Mouse (Mus musculus) forebrain, embryonic 10.5 days (tissue): ENCODE data around the gene Sfta2. TPM values are rescaled to one million over a fixed set of nuclear protein-coding genes. Genes with fewer than 3 reads are reported as not detected.
A peak's percentile ranks its signal among the peaks of the same experiment; 100 is the strongest.

Experiments used
- DNase-seq: peaks from one replicate; pipeline ENCODE4 v3.0.0-alpha.2; 2017; ENCODE audit warnings: low spot score; ENCODE audit errors: extremely low spot score
- H3K27ac ChIP-seq: fragments of 300-500 bp; sonication (generic); 2 replicates; pipeline ENCODE4 v1.5.1; 2016; ENCODE audit warnings: mild to moderate bottlenecking
- H3K27me3 ChIP-seq: fragments of 300-500 bp; sonication (generic); 2 replicates; pipeline ENCODE4 v1.6.1; 2016; ENCODE audit warnings: mild to moderate bottlenecking; ENCODE audit not compliant: poor library complexity, severe bottlenecking
- H3K36me3 ChIP-seq: fragments of 300-500 bp; sonication (generic); replicated peaks from 2 replicates; pipeline ENCODE4 v1.6.1; 2016; ENCODE audit warnings: mild to moderate bottlenecking, moderate library complexity
- H3K4me1 ChIP-seq: fragments of 300-500 bp; sonication (generic); 2 replicates; pipeline ENCODE4 v1.6.1; 2016
- H3K4me3 ChIP-seq: fragments of 300-500 bp; sonication (generic); 2 replicates; pipeline ENCODE4 v1.5.1; 2016; ENCODE audit warnings: mild to moderate bottlenecking, moderate library complexity
- H3K9me3 ChIP-seq: fragments of 300-500 bp; sonication (generic); 2 replicates; pipeline ENCODE4 v1.6.1; 2016; ENCODE audit warnings: mild to moderate bottlenecking, moderate library complexity
- WGBS: fragments of 180-500 bp; shearing (Covaris S2); methylation state at CpG from one replicate; pipeline ENCODE4 v1.1.7; 2016; 5-methylcytosine and 5-hydroxymethylcytosine counted together
- polyA plus RNA-seq: library from polyadenylated mRNA; unstranded; fragments of >200 nt; fragmentation: Nextera tagmentation; extraction: Ambion mirVana; gene quantifications from 2 replicates; pipeline ENCODE4 v1.2.1, GENCODE M21; 2016

Gene Sfta2
- polyA plus RNA-seq: not detected in 2 replicates

GRCm38 (mm10) chr17:35601249-35601648 is at the start of gene Sfta2:
Gene Sfta2 (plus strand): TSS chr17:35601549.
- Histone ChIP-seq H3K4me1 (0 out of 2 replicates have a peak, but pooled peaks cover 10% of the 10 kb centered on the region), H3K4me3 (no peak within 1 kb of the TSS), H3K36me3 (no peaks in the 10 kb centered on the region), H3K27ac (no peak within 1 kb of the TSS), H3K27me3 (no peaks in the 10 kb centered on the region), H3K9me3 (peaks cover 6% of the 10 kb centered on the region; the same call in 1 of the 2 replicates)
- DNase-seq: no peak
- 67% methylated on average over 2 of the region's 2 CpGs for WGBS

GRCm38 (mm10) chr17:35551881-35552414 is 49.4 kb upstream of the Sfta2 start, which contains the start of gene Cdsn:
Gene Cdsn (plus strand): TSS chr17:35552128.
- Histone ChIP-seq H3K36me3 (no peaks in the 10 kb centered on the region), H3K9me3 (no peaks in the 10 kb centered on the region), H3K4me3 (no peak within 1 kb of the TSS), H3K27ac (no peak within 1 kb of the TSS), H3K4me1 (peaks cover 11% of the 10 kb centered on the region), H3K27me3 (no peaks in the 10 kb centered on the region)
- DNase-seq: no peak
- 78% methylated on average over 10 of the region's 10 CpGs for WGBS

DNA sequence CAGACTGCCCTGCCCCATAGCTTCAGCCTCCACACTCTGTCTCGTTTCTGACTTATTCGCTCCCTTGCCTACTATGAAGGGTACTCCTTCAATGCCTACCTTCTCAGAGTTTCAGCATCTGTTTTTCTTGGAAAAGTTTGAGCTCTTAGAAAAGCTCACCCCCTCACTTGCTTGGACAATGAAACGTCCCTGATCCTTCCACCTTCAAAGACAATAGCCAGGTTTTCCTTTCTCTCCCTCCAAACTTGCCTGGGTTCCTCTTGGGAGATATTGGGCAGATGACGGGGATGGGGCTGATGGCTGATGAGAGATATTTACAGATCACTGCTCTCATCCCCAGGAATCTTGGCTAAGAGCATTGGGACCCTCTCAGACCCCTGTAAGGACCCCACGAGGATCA is 47.0 kb upstream of the Sfta2 start:
- no peak for DNase-seq
- Histone ChIP-seq H3K4me3 (no peak overlapping the region), H3K36me3 (no peaks in the 10 kb centered on the region), H3K4me1 (0 out of 2 replicates have a peak, but pooled peaks cover 4% of the 10 kb centered on the region), H3K9me3 (no peaks in the 10 kb centered on the region), H3K27ac (no peak overlapping the region), H3K27me3 (no peaks in the 10 kb centered on the region)
- 78% methylated on average over 5 of the region's 5 CpGs for WGBS

GRCm38 (mm10) chr17:35554761-35555397 is 46.5 kb upstream of the Sfta2 start:
- no peak overlapping the region for H3K4me3 ChIP-seq
- no peaks in the 10 kb centered on the region for H3K27me3 ChIP-seq
- H3K9me3 ChIP-seq: no peaks in the 10 kb centered on the region
- H3K36me3 ChIP-seq: no peaks in the 10 kb centered on the region
- H3K27ac ChIP-seq: no peak overlapping the region
- no peak for DNase-seq
- WGBS: 90% methylated on average over 18 of the region's 18 CpGs
- no peaks in the 10 kb centered on the region for H3K4me1 ChIP-seq

DNA sequence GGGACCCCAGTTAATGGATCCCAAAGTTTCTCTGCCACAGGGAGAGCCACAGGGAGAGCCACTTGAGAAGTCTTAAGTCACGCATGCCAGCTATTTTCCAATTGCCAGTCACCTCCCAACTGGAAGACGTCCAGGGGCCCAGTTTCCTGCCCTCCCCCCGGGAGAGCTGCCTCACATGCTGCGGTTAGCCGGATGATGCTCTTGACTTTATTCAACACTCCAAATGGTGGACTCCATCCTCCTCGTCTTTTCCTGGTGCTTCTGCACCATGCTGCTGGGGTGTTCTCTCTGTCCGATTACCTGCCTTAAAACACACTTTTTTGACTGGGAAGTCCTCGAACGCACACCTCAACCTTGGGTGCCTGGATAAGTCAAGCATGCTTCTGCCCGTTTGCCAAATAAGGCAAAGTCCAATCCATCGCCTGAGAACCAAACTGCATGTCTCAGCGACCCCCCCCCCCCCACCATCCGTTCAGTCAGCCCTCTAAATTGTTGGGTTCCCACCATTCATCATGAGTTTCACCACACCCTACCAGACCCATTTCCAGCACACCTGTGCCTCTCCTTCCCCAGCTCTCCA is 45.1 kb upstream of the Sfta2 start:
- Histone ChIP-seq H3K9me3 (no peaks in the 10 kb centered on the region), H3K27ac (no peak overlapping the region), H3K4me1 (peaks cover 4% of the 10 kb centered on the region; the same call in 1 of the 2 replicates), H3K4me3 (no peak overlapping the region), H3K36me3 (no peaks in the 10 kb centered on the region), H3K27me3 (no peaks in the 10 kb centered on the region)
- 92% methylated on average over 13 of the region's 13 CpGs for WGBS
- DNase-seq: no peak

DNA sequence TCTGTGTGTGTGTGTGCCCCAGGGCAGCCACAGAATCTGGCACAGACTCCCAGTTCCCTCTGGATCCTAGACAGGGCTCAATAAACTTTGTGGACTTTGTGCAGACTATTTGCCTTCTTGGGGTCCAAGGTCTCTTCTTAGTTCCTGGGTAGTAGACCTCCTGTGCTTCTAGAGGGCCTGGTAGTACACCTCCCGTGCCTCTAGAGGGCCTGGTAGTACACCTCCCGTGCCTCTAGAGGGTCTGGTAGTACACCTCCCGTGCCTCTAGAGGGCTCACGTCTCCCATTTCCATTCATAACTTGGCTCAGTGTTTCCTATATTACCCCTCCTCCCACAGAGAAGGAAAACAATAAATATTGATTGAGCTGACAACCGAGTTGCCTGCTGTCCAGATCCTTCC is 44.5 kb upstream of the Sfta2 start:
- H3K27me3 ChIP-seq: no peaks in the 10 kb centered on the region
- no peaks in the 10 kb centered on the region for H3K36me3 ChIP-seq
- whole genome bisulfite sequencing: 31% methylated on average over 5 of the region's 5 CpGs
- DNase-seq: no peak
- H3K4me3 ChIP-seq: no peak overlapping the region
- H3K27ac ChIP-seq: no peak overlapping the region
- peaks cover 5% of the 10 kb centered on the region; the same call in 1 of the 2 replicates for H3K4me1 ChIP-seq
- H3K9me3 ChIP-seq: no peaks in the 10 kb centered on the region

GRCm38 (mm10) chr17:35557351-35557750 is 44.0 kb upstream of the Sfta2 start:
- DNase-seq: no peak
- H3K4me3 ChIP-seq: no peak overlapping the region
- H3K9me3 ChIP-seq: no peaks in the 10 kb centered on the region
- no peak overlapping the region for H3K27ac ChIP-seq
- H3K4me1 ChIP-seq: peaks cover 5% of the 10 kb centered on the region; the same call in 1 of the 2 replicates
- 84% methylated on average over 9 of the region's 9 CpGs for WGBS
- H3K27me3 ChIP-seq: no peaks in the 10 kb centered on the region
- H3K36me3 ChIP-seq: no peaks in the 10 kb centered on the region

DNA sequence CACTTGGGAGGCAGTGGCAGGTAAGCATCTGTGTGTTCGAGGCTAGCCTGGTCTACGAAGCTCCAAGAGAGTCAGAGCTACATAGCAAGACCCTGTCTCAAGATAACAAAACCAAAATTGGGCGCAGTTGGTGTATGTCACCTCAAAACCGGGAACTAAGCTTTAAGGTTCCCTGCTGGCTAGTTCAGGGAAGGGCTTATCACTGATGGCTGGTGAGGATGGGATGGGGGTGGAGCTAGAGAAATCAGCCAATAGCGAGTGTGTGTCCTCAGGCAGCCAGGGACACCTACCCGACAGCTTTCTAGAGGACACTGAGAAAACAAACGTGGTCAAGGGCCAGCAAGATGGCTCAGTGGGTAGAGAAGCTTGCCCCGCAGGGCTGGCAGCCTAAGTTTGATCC is 43.1 kb upstream of the Sfta2 start:
- no peaks in the 10 kb centered on the region for H3K36me3 ChIP-seq
- DNase-seq: no peak
- no peaks in the 10 kb centered on the region for H3K27me3 ChIP-seq
- no peak overlapping the region for H3K27ac ChIP-seq
- peaks cover 5% of the 10 kb centered on the region; the same call in 1 of the 2 replicates for H3K4me1 ChIP-seq
- H3K4me3 ChIP-seq: no peak overlapping the region
- H3K9me3 ChIP-seq: no peaks in the 10 kb centered on the region
- 63% methylated on average over 8 of the region's 8 CpGs for WGBS

DNA sequence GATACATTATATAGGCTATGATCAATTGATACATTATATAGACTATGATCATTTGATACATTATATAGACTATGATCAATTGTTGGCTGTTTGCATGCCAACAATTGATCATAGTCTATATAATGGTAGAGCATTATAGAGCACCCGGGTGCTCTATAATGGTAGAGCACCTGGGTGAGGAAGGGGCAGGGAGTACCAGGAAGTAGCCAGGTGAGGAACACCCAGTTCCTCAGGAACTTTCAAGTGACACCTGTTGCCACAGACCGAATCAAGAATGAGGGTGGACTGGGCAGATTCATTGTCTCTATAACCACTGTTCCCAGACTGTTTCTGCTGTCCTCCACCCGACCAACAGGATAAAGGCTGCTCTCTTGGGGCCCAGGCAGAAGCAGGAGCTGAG is 34.2 kb upstream of the Sfta2 start, which contains the start of gene 2300002M23Rik:
Gene 2300002M23Rik (plus strand): TSS at position 301 of the 400 bp plus-strand sequence.
- peaks cover 19% of the 10 kb centered on the region for H3K4me1 ChIP-seq
- H3K4me3 ChIP-seq: no peak within 1 kb of the TSS
- 51% methylated on average over 3 of the region's 3 CpGs for WGBS
- peaks cover 53% of the 10 kb centered on the region for H3K27me3 ChIP-seq
- DNase-seq: no peak
- H3K9me3 ChIP-seq: no peaks in the 10 kb centered on the region
- H3K36me3 ChIP-seq: no peaks in the 10 kb centered on the region
- H3K27ac ChIP-seq: no peak within 1 kb of the TSS

GRCm38 (mm10) chr17:35567767-35568166 is 33.6 kb upstream of the Sfta2 start:
- H3K36me3 ChIP-seq: no peaks in the 10 kb centered on the region
- H3K4me3 ChIP-seq: no peak overlapping the region
- DNase-seq: no peak
- H3K4me1 ChIP-seq: peaks cover 19% of the 10 kb centered on the region
- WGBS: 16% methylated on average over 9 of the region's 9 CpGs
- no peaks in the 10 kb centered on the region for H3K9me3 ChIP-seq
- peaks cover 53% of the 10 kb centered on the region for H3K27me3 ChIP-seq
- no peak overlapping the region for H3K27ac ChIP-seq

- H3K27ac ChIP-seq: peak overlapping the region; percentile 82
- H3K36me3 ChIP-seq: no peaks in the 10 kb centered on the region
- peaks cover 53% of the 10 kb centered on the region for H3K27me3 ChIP-seq
- peak overlapping the region; percentile 41 for H3K4me3 ChIP-seq
- DNase-seq: peak; percentile 51
- peaks cover 19% of the 10 kb centered on the region for H3K4me1 ChIP-seq
- 4% methylated on average over 28 of the region's 28 CpGs for WGBS
- H3K9me3 ChIP-seq: no peaks in the 10 kb centered on the region
Measured at GRCm38 (mm10) chr17:35569091-35569944, 32.0 kb upstream of the Sfta2 start.

DNA sequence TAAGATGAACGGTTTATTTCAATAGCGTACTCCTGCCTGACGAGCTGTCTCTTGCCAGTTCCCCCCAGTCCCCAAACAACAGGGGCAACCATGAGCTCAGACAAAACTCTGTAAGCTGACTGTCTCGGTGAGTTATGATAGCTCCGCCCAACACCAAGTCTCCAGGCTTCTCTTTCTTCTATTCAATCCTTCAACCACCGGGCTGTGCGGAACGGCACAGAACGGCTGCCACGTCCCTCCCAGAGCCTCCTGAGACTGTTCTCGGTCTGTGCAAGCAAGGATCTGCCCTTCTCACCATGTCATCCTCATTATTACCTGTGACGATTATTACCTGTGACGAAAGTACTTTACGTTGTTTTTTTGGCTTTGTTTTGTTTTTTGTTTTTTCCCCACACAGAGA is 30.5 kb upstream of the Sfta2 start:
- H3K4me3 ChIP-seq: no peak overlapping the region
- no peaks in the 10 kb centered on the region for H3K36me3 ChIP-seq
- no peak overlapping the region for H3K27ac ChIP-seq
- H3K4me1 ChIP-seq: peaks cover 19% of the 10 kb centered on the region
- H3K27me3 ChIP-seq: peaks cover 53% of the 10 kb centered on the region
- DNase-seq: no peak
- no peaks in the 10 kb centered on the region for H3K9me3 ChIP-seq
- 81% methylated on average over 14 of the region's 14 CpGs for WGBS
